Comparison of ENCODE assay signal across 8 mouse cellular contexts in the genomic region with DNA sequence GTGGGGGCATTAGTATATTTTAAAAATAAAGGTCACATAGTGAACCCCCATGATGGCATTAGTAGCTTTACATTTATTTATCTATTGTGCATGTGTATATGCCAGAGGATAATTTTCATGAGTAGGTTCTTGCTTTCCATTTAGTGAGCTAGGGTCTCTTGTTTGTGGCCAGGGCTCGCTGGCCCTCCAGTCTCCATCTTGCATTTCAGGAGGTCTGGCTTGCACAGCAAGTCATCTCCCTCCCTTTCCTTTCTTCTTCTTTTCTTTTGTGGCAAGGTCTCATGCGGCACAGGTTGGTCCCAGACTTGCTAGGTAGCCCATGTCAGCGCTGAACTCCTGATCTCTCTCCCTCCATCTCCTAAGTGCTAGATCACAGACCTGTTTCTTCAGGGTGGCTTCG. TPM values are rescaled to one million over a fixed set of nuclear protein-coding genes. Genes with fewer than 3 reads are reported as not detected.
DNase-seq lines count a peak whose midpoint lies in the region; ATAC-seq and TF ChIP-seq lines count a peak whose summit lies in the region.

No protein-coding gene starts in this region.

- H3K4me2 ChIP-seq in kidney, postnatal 0 days (ENCODE audit: low read length) = peak overlapping the region; percentile 63
- peak overlapping the region; percentile 63 for H3K4me2 ChIP-seq in heart, postnatal 0 days (ENCODE audit: low read depth, low read length)
- H3K4me2 ChIP-seq in midbrain, embryonic 14.5 days (ENCODE audit: low read length) = peak overlapping the region; percentile 65

- H3K27me3 ChIP-seq in kidney, postnatal 0 days (ENCODE audit: insufficient read depth, low read length) = no peaks in the 10 kb centered on the region
- no peaks in the 10 kb centered on the region for H3K27me3 ChIP-seq in heart, postnatal 0 days (ENCODE audit: control insufficient read depth, insufficient read depth, low read length)
- H3K27me3 ChIP-seq in midbrain, embryonic 14.5 days (ENCODE audit: control insufficient read depth, insufficient read depth, low read length) = no peaks in the 10 kb centered on the region

- no peak for TF ChIP-seq EP300 in heart, postnatal 0 days (IDR thresholded peaks at IDR 0.05; ENCODE audit: low read depth)

- TF ChIP-seq CTCF in kidney, postnatal 0 days (IDR thresholded peaks at IDR 0.05; ENCODE audit: low read depth) = no peak
- no peak for TF ChIP-seq CTCF in brain, embryonic 14.5 days (IDR thresholded peaks at IDR 0.05; ENCODE audit: borderline replicate concordance, extremely low read depth, insufficient read depth, insufficient read length)
- TF ChIP-seq CTCF in heart, postnatal 0 days (IDR thresholded peaks at IDR 0.05; ENCODE audit: low read depth) = no peak

- WGBS in kidney, postnatal 0 days = 26% methylated on average over 4 of the region's 4 CpGs
- 27% methylated on average over 4 of the region's 4 CpGs for WGBS in heart, postnatal 0 days
- 18% methylated on average over 4 of the region's 4 CpGs for WGBS in midbrain, embryonic 14.5 days

- H3K9ac ChIP-seq in kidney, postnatal 0 days (ENCODE audit: low read depth, low read length) = peak overlapping the region; percentile 57; the same call in 1 of the 2 replicates
- peak overlapping the region; percentile 87 for H3K9ac ChIP-seq in heart, postnatal 0 days (replicated peaks; ENCODE audit: low read depth, low read length)
- no peak overlapping the region for H3K9ac ChIP-seq in midbrain, embryonic 14.5 days (replicated peaks; ENCODE audit: low read length)

- TF ChIP-seq POLR2A in brain, embryonic 14.5 days (IDR thresholded peaks at IDR 0.05; ENCODE audit: borderline replicate concordance, extremely low read depth, insufficient read depth, insufficient read length, poor library complexity, severe bottlenecking) = no peak

- no peaks in the 10 kb centered on the region for H3K9me3 ChIP-seq in kidney, postnatal 0 days (replicated peaks; ENCODE audit: low read length)
- H3K9me3 ChIP-seq in heart, postnatal 0 days (replicated peaks; ENCODE audit: control insufficient read depth, low read length) = no peaks in the 10 kb centered on the region
- no peaks in the 10 kb centered on the region for H3K9me3 ChIP-seq in midbrain, embryonic 14.5 days (ENCODE audit: control insufficient read depth, low read length)

- no peaks in the 10 kb centered on the region for H3K4me1 ChIP-seq in kidney, postnatal 0 days (replicated peaks; ENCODE audit: insufficient read depth, low read length)
- peaks cover 7% of the 10 kb centered on the region; the same call in 1 of the 2 replicates for H3K4me1 ChIP-seq in heart, postnatal 0 days (ENCODE audit: control insufficient read depth, insufficient read depth)
- peaks cover 12% of the 10 kb centered on the region for H3K4me1 ChIP-seq in midbrain, embryonic 14.5 days (ENCODE audit: control insufficient read depth, insufficient read depth, low read length)

- H3K27ac ChIP-seq in kidney, postnatal 0 days = peak overlapping the region; percentile 98; the same call in 1 of the 2 replicates
- H3K27ac ChIP-seq in heart, postnatal 0 days (ENCODE audit: low read depth) = 0 out of 2 replicates have a peak overlapping the region, but pooled peaks have one; percentile 99
- H3K27ac ChIP-seq in midbrain, embryonic 14.5 days (replicated peaks; ENCODE audit: low read depth, low read length) = 0 out of 2 replicates have a peak overlapping the region, but pooled peaks have one; percentile 95

- H3K36me3 ChIP-seq in kidney, postnatal 0 days (ENCODE audit: insufficient read depth, low read length) = no peaks in the 10 kb centered on the region
- 0 out of 2 replicates have a peak, but pooled peaks cover 4% of the 10 kb centered on the region for H3K36me3 ChIP-seq in heart, postnatal 0 days (replicated peaks; ENCODE audit: control insufficient read depth, insufficient read depth, low read length)
- H3K36me3 ChIP-seq in midbrain, embryonic 14.5 days (ENCODE audit: control insufficient read depth, insufficient read depth, low read length) = no peaks in the 10 kb centered on the region

- ATAC-seq in kidney, postnatal 0 days (replicated peaks; ENCODE audit: low FRiP score, low read depth) = no peak
- ATAC-seq in heart, postnatal 0 days (ENCODE audit: insufficient read depth, low read depth) = no peak
- ATAC-seq in midbrain, embryonic 14.5 days (ENCODE audit: low FRiP score, low TSS enrichment) = no peak
- ATAC-seq in frontal cortex, adult (ENCODE audit: low TSS enrichment) = no peak

- peak overlapping the region; percentile 89; the same call in 1 of the 2 replicates for H3K4me3 ChIP-seq in kidney, postnatal 0 days (replicated peaks; ENCODE audit: low read depth, low read length)
- H3K4me3 ChIP-seq in heart, postnatal 0 days (ENCODE audit: low read depth, low read length) = peak overlapping the region; percentile 94
- peak overlapping the region; percentile 84 for H3K4me3 ChIP-seq in midbrain, embryonic 14.5 days (replicated peaks; ENCODE audit: low read depth, low read length)

- no peak for DNase-seq in kidney, postnatal 0 days (ENCODE audit: low spot score)
- DNase-seq in kidney, adult 9 months = no peak
- DNase-seq in brain, embryonic 14.5 days (ENCODE audit: low read depth) = peak; percentile 36
- DNase-seq in heart, postnatal 0 days (ENCODE audit: low spot score) = peak; percentile 12
- peak; percentile 33 for DNase-seq in midbrain, embryonic 14.5 days
- DNase-seq in layer of hippocampus, postnatal 10 days (ENCODE audit: low spot score in 2 of 2) = no peak
- DNase-seq in right cerebral cortex, adult 2 months (ENCODE audit: low spot score in 2 of 2) = no peak

RNA-seq across cellular contexts. Expression of gene Nbeal1, which starts 1.0 kb away (rescaled TPM):
- polyA plus RNA-seq in kidney, postnatal 0 days (2015; fragmentation: Nextera tagmentation; extraction: Ambion mirVana) = 7.9 TPM in 2 replicates
- polyA plus RNA-seq in brain, embryonic 14.5 days (2012; rRNA removed) = 7.5 and 8.5 TPM in 2 replicates
- 19.8 and 28.1 TPM in 2 replicates for total RNA-seq in heart, postnatal 0 days (2014; rRNA removed; ENCODE audit: low replicate concordance)
- polyA plus RNA-seq in heart, postnatal 0 days (2015; fragmentation: Nextera tagmentation; extraction: Ambion mirVana) = 6.1 and 6.5 TPM in 2 replicates
- polyA plus RNA-seq in midbrain, embryonic 14.5 days (2014; fragmentation: Nextera tagmentation; extraction: Ambion mirVana) = 12.7 and 13.3 TPM in 2 replicates
- total RNA-seq in layer of hippocampus, postnatal 10 days (2021) = 10 to 100 TPM; 20.4 to 24.3 TPM

Comparison
In these comparisons a context has a peak if more than half of its experiments do, and no peak if none do; other contexts are left out.
1. DNase-seq: peak in brain, embryonic 14.5 days (single experiment), heart, postnatal 0 days (single experiment) and midbrain, embryonic 14.5 days (single experiment); none in kidney, postnatal 0 days (single experiment), kidney, adult 9 months (single experiment), layer of hippocampus, postnatal 10 days (0 of 2) and right cerebral cortex, adult 2 months (0 of 2).
2. Peak in every context shown above with its lines, with median percentiles within 50 percentile points of each other: H3K27ac ChIP-seq, H3K4me2 ChIP-seq and H3K4me3 ChIP-seq.